Mouse (Mus musculus) C2C12 (cell line): ENCODE data around the gene Rcor1.
"Not testable (repeated sequence)": the region's sequence is repeated elsewhere in the genome, so short reads cannot be mapped to it uniquely, and the experiment has no call there.

Source experiments
- CEBPB ChIP-seq: IDR thresholded peaks from one replicate; pipeline ENCODE4 v1.6.1; 2011; ENCODE audit warnings: low read depth, mild to moderate bottlenecking, control low read depth, moderate library complexity
- CTCF ChIP-seq: IDR thresholded peaks from one replicate; pipeline ENCODE4 v1.5.1; 2011; ENCODE audit not compliant: control insufficient read depth, insufficient read depth, insufficient read length
- FOSL1 ChIP-seq: IDR thresholded peaks from one replicate; pipeline ENCODE4 v1.8.0; 2011; ENCODE audit warnings: mild to moderate bottlenecking, low read length; ENCODE audit not compliant: poor library complexity, insufficient read depth, severe bottlenecking
- MAX ChIP-seq: IDR thresholded peaks from one replicate; pipeline ENCODE4 v1.6.1; 2011; ENCODE audit warnings: mild to moderate bottlenecking, control low read depth
- MYOD1 ChIP-seq: IDR thresholded peaks from one replicate; pipeline ENCODE4 v1.6.1; 2011; ENCODE audit warnings: low read depth; ENCODE audit not compliant: control insufficient read depth, insufficient read length
- MYOG ChIP-seq: IDR thresholded peaks from one replicate; pipeline ENCODE4 v1.6.1; 2011; ENCODE audit not compliant: control insufficient read depth, insufficient read length; ENCODE audit errors: extremely low read depth
- USF1 ChIP-seq: IDR thresholded peaks from one replicate; pipeline ENCODE4 v1.6.1; 2011; ENCODE audit warnings: low read depth, mild to moderate bottlenecking, control low read depth, moderate library complexity

DNA sequence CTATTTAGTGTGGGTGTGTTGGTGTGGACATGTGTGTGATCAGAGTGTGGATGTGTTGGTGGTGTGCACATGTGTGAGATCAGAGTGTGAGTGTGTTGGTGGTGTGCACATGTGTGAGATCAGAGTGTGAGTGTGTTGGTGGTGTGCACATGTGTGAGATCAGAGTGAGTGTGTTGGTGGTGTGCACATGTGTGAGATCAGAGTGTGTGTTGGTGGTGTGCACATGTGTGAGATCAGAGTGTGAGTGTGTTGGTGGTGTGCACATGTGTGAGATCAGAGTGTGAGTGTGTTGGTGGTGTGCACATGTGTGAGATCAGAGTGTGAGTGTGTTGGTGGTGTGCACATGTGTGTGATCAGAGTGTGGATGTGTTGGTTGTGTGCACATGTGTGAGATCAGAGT is 30.1 kb downstream of the Rcor1 start:
- TF ChIP-seq USF1, CTCF, MYOD1, MAX, MYOG, CEBPB, FOSL1: not testable (repeated sequence)
